Mouse (Mus musculus): ENCODE measurements at regions not wholly inside any gene's neighbourhood (a gene's known extent, or its start where the extent isn't known, plus 50 kb on each side); places are given as distances from the start of the nearest gene placed in this dataset.
"Not testable (repeated sequence)": the region's sequence is repeated elsewhere in the genome, so short reads cannot be mapped to it uniquely, and the experiment has no call there.

DNA sequence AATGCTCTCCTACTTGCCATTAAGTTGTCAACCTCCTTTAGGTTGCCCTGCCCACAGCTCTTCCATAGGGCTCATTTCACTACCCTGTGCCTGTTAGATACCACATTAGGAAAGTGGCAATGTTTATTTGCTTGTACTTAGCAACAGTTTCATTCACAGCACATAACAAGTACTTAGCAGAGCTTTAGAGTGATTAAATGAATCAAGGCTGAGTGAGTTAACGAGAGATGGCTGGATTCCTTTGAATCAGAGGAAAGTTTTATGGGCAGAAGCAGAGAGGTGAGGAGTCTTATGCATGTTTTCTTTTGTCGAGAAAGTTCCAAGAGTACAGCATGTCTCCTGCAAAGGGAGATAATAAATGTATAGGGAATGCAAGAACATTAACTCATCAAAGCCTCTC, 60.5 kb downstream of the Ptgs2 start:
- DNase-seq (ENCODE audit: low spot score): no peak

GRCm38 (mm10) chr1:150164890-150165596, 65.2 kb downstream of the Ptgs2 start:
- peak; percentile 19 for DNase-seq (ENCODE audit: low spot score)

- DNase-seq (ENCODE audit: low spot score): no peak
Measured at GRCm38 (mm10) chr1:150165597-150165973, 65.8 kb downstream of the Ptgs2 start.

GRCm38 (mm10) chr1:150167172-150167571, 67.3 kb downstream of the Ptgs2 start:
- no peak for DNase-seq (ENCODE audit: low spot score)

DNA sequence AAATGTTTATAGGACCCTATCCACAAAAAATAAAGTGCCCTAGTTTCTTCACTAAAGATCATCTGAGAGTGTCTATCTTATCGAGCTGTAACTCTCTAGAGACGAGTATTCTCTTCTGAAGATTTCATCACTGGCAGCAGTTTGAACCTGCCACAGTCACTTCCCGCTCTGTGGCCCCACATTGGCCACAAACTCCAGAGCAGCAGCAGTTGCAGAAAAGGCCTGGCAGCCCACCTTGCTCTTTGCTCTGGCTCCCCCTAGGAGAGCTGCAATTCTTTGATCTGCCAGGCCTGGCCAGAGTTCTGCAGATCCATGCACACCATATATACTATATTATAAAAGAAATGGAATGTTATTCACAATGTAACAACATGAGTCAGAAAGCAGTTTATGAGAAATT, 74.4 kb downstream of the Ptgs2 start:
- no peak for DNase-seq (ENCODE audit: low spot score)

DNA sequence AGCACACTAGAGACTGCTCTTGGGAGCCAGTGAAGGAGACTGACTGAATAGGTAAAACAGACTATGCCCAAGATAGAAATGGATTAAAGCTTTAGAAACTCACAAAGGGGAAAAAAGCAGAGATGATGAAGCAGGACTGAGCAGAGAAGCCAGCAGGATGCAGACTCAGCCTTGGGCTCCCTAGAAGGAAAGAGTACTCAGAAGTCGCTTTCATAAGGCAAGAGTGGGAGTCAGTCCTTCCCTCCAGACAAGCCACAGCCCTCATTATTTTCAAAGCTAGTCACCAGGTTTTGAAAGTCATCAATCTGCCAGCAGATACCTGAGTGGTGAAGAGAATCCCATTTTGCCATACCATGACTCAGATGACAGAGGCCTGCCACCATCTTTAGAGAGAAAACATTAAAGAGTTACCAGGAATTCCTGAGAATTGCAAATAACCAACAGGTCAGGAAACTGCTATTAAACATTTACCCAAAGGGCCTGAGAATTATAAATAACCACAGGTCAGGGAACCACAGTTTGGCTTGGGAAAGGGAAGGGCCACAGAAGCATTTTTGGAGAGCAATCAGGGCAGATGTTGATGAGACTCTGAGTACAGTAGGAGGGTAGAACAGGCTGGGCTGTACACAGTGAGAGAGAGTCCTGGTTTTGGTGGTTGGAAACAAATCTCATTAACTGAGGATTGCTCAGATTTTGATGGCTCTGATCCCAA, 77.4 kb downstream of the Ptgs2 start:
- no peak for DNase-seq (ENCODE audit: low spot score)

GRCm38 (mm10) chr1:150202022-150202421, 102.2 kb downstream of the Ptgs2 start:
- DNase-seq (ENCODE audit: low spot score): no peak

DNA sequence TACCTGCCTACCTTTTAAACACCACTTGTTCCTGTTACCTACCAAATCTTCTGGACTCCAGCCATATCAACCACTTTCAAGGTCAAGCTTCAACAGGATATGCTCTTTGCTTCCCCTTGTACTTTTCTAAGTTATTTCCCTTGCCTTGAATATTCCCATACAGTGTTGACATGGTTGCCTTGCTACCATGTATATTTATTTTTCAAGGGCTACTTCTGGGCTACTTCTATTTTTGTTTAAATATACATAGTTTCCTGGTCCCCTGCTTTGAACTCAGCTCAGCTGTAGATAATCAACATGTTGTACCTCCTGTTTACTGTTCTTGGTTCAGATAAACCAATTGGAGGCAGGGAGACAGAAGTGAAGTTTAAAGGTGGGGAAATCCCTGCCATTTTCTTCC, 106.8 kb upstream of the Pdc start:
- no peak for DNase-seq (ENCODE audit: low spot score)

DNA sequence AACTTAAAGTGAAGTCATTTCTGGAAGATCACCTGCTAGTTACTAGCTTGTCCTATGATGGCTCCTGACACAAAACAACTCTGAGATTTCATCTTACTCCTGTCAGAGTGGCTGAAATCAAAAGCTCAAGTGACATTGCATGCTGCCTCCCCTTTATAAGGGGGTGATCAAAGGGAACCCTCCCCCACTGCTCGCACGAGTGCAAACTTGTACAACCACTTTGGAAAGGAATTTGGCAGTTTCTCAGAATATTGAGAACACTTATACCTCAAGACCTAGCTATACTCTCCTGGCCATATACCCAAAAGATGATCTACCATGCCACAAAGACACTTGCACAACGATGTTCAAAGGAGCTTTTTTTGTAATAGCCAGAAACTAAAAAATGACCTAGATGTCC, 102.5 kb upstream of the Pdc start:
- DNase-seq (ENCODE audit: low spot score): no peak

DNA sequence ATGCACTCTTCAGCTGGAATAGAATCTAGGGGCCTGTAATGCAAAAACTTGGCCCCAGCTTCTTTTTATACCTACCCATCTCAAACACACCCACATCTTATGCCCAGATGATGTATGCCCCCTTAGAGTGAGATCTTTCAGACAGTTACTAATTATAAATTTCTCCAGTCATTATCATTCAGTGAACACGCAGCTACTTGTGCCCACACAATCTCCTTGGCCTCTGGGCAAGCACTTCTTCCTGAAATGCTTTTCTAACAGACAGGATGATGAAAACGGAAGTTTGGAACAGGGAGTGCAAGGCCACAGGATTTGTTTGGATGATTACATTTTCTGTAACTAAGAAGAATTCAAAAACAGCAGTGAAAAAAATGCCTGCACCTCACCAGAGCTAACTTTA, 100.4 kb upstream of the Pdc start:
- DNase-seq (ENCODE audit: low spot score): no peak

- no peak for DNase-seq (ENCODE audit: low spot score)
Measured at GRCm38 (mm10) chr1:150225529-150225928, 93.7 kb upstream of the Pdc start.

- not testable (repeated sequence) for DNase-seq (ENCODE audit: low spot score)
Measured at GRCm38 (mm10) chr1:150239504-150239903, 79.7 kb upstream of the Pdc start.

GRCm38 (mm10) chr1:150240110-150240509, 79.1 kb upstream of the Pdc start:
- DNase-seq (ENCODE audit: low spot score): no peak

- no peak for DNase-seq (ENCODE audit: low spot score)
Measured at GRCm38 (mm10) chr1:150241153-150241552, 78.1 kb upstream of the Pdc start.

- no peak for DNase-seq (ENCODE audit: low spot score)
Measured at GRCm38 (mm10) chr1:150242108-150242507, 77.1 kb upstream of the Pdc start.

GRCm38 (mm10) chr1:150244916-150245315, 74.3 kb upstream of the Pdc start:
- no peak for DNase-seq (ENCODE audit: low spot score)

DNA sequence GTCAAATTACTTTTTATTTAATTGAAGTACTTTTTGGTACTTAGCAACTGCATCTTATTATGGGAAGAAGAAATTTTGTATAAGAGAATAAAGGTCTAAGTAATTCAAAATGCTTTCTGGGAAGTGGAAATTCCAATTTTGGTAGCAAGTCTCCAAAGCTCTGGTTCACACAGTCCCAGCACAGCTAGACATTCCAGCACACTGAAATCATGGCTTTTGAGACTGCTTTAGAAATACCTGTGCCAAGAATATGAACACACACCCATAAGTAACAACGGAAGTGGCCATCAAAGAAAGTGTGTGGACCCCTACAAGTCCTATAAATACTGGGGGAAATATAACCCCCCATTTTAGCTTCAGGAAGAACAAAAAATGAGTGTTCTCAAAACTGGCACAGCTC, 67.8 kb upstream of the Pdc start:
- no peak for DNase-seq (ENCODE audit: low spot score)

DNA sequence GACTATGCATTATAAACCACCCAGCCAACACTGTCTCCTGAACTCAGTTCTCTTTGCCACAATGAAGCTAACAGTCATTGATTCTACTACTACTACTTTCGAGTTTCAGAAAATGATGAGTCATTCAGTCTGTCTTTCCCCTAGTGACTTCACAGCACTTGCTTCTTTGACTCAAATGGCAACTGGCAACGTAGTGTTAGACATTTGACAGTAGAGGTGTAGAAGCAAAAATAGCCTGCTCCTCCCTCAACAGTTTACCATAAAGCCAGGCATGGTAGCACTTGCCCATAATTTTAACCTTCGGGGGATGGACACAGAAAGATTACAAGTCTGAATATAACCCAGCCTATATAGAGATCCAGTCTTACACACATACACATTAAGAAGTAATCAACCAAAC, 67.3 kb upstream of the Pdc start:
- no peak for DNase-seq (ENCODE audit: low spot score)

DNA sequence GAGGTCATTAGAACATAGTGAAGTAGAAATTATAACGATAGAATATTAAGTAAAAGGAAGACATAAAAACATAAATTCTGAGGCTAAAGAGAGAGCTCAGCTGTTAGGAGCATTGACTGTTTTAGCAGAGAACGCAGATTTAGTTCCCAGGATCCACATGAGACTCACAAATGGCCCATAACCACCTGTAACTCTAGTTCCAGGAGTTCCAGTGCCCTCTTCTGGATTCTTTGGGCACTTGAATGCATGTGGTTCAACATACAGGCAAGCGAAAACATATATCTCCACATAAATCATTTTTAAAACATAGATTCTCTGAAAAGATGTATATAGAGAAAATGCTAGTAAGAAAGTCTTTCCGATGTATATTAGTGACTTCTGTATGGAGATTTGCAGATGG, 61.6 kb upstream of the Pdc start:
- no peak for DNase-seq (ENCODE audit: low spot score)

DNA sequence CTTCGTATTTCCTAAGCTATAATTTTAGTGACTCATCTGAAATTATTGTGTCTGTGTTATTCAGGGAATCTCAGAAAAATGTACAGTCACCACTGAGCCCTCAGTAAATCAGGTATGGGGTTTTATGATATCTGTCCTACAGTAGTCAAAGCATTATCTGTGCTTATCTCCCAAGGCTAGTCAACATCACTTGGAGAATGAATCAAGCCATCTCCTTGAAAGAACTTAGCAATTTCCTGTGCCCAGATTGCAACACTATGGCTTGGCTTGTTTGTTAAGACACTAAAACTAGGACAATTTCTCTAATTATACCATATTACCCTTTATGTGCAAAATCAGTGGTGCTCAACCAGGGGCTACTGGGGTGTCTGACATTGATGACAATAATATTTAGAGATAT, 58.9 kb upstream of the Pdc start:
- DNase-seq (ENCODE audit: low spot score): no peak

GRCm38 (mm10) chr1:150266502-150266901, 52.7 kb upstream of the Pdc start:
- DNase-seq (ENCODE audit: low spot score): no peak

- no peak for DNase-seq (ENCODE audit: low spot score)
Measured at GRCm38 (mm10) chr1:150267003-150267402, 52.2 kb upstream of the Pdc start.
